Mouse (Mus musculus) myocyte (in vitro differentiated cells): ENCODE measurements around the gene Spag9. TPM values are rescaled to one million over a fixed set of nuclear protein-coding genes. Genes with fewer than 3 reads are reported as not detected.

Experiments used
- H3K27me3 ChIP-seq: one replicate; pipeline ENCODE4 v1.6.1; 2011; ENCODE audit not compliant: control insufficient read depth, insufficient read depth, insufficient read length
- H3K36me3 ChIP-seq: one replicate; pipeline ENCODE4 v1.6.1; 2011; ENCODE audit not compliant: control insufficient read depth, insufficient read depth
- H3K4me2 ChIP-seq: one replicate; pipeline ENCODE4 v1.6.1; 2011; ENCODE audit warnings: low read depth, control low read depth
- H3K4me3 ChIP-seq: one replicate; pipeline ENCODE4 v1.5.1; 2011; ENCODE audit warnings: mild to moderate bottlenecking, control low read depth, moderate library complexity
- H3K79me2 ChIP-seq: one replicate; pipeline ENCODE4 v1.6.1; 2011; ENCODE audit not compliant: control insufficient read depth, insufficient read depth
- H3ac ChIP-seq: one replicate; pipeline ENCODE4 v1.6.1; 2011; ENCODE audit not compliant: control insufficient read depth, insufficient read length
- CEBPB ChIP-seq: IDR thresholded peaks from 2 replicates; pipeline ENCODE4 v1.6.1; 2011; ENCODE audit warnings: mild to moderate bottlenecking, moderate library complexity; ENCODE audit not compliant: poor library complexity, insufficient read depth, severe bottlenecking
- E2F4 ChIP-seq: IDR thresholded peaks from one replicate; pipeline ENCODE4 v1.6.1; 2011; ENCODE audit warnings: mild to moderate bottlenecking, control low read depth, moderate library complexity; ENCODE audit not compliant: insufficient read depth
- MAX ChIP-seq: IDR thresholded peaks from one replicate; pipeline ENCODE4 v1.6.1; 2011; ENCODE audit warnings: low read depth, mild to moderate bottlenecking, control low read depth
- MYOD1 ChIP-seq, 3 experiments: IDR thresholded peaks; one replicate each; pipeline ENCODE4 v1.6.1; 2011; ENCODE audit warnings: control low read depth in 2 of 3, low read depth in 2 of 3, mild to moderate bottlenecking in 2 of 3, moderate library complexity in 1 of 3; ENCODE audit not compliant: insufficient read length in 2 of 3, control insufficient read depth in 1 of 3
- MYOG ChIP-seq, 3 experiments: IDR thresholded peaks; one replicate each; pipeline ENCODE4 v1.6.1; 2011; ENCODE audit warnings: control low read depth in 2 of 3, low read depth in 2 of 3, mild to moderate bottlenecking in 2 of 3; ENCODE audit not compliant: insufficient read length in 2 of 3, control insufficient read depth in 1 of 3, insufficient read depth in 1 of 3
- POLR2A ChIP-seq: IDR thresholded peaks from one replicate; pipeline ENCODE4 v1.6.1; 2011; ENCODE audit warnings: low read depth, mild to moderate bottlenecking, control low read depth, moderate library complexity; ENCODE audit not compliant: insufficient read length
- POLR2AphosphoS2 ChIP-seq: IDR thresholded peaks from one replicate; pipeline ENCODE4 v1.6.1; 2011; ENCODE audit warnings: low read depth, control low read depth; ENCODE audit not compliant: insufficient read length
- REST ChIP-seq: IDR thresholded peaks from one replicate; pipeline ENCODE4 v1.6.1; 2011; ENCODE audit warnings: mild to moderate bottlenecking, control low read depth, moderate library complexity; ENCODE audit not compliant: insufficient read depth, insufficient read length
- SRF ChIP-seq: IDR thresholded peaks from one replicate; pipeline ENCODE4 v1.6.1; 2011; ENCODE audit warnings: low read depth; ENCODE audit not compliant: control insufficient read depth, insufficient read length
- TCF12 ChIP-seq: IDR thresholded peaks from one replicate; pipeline ENCODE4 v1.6.1; 2011; ENCODE audit warnings: mild to moderate bottlenecking, control low read depth; ENCODE audit not compliant: poor library complexity, insufficient read depth, severe bottlenecking
- TCF3 ChIP-seq: IDR thresholded peaks from one replicate; pipeline ENCODE4 v1.6.1; 2011; ENCODE audit warnings: low read depth, control low read depth; ENCODE audit not compliant: insufficient read length
- USF1 ChIP-seq: IDR thresholded peaks from one replicate; pipeline ENCODE4 v1.6.1; 2011; ENCODE audit warnings: low read depth, mild to moderate bottlenecking, control low read depth, moderate library complexity
- polyA plus RNA-seq: library from polyadenylated mRNA; unstranded; fragments of >200 nt; fragmentation: generic; extraction: Trizol; gene quantifications from one replicate; pipeline ENCODE4 v1.2.1, GENCODE M21; 2012; ENCODE audit warnings: missing spikeins

Gene Spag9
- polyA plus RNA-seq, 1 experiment: 16.9 TPM

GRCm38 (mm10) chr11:94043998-94044985 lies 48.4 kb downstream of the Spag9 start:
- TF ChIP-seq CEBPB: no peak
- no peak for TF ChIP-seq MYOD1 (IDR thresholded peaks at IDR 0.05; ENCODE audit: control insufficient read depth in 1 of 3, insufficient read length in 2 of 3, low read depth in 2 of 3)
- no peak for TF ChIP-seq TCF12
- no peak for TF ChIP-seq E2F4
- TF ChIP-seq REST: no peak
- TF ChIP-seq MYOG (IDR thresholded peaks at IDR 0.05; ENCODE audit: control insufficient read depth in 1 of 3, insufficient read depth in 1 of 3, insufficient read length in 2 of 3, low read depth in 2 of 3): no peak
- no peak for TF ChIP-seq POLR2AphosphoS2
- TF ChIP-seq POLR2A: no peak
- TF ChIP-seq SRF: no peak
- no peak for TF ChIP-seq MAX
- TF ChIP-seq USF1: no peak
- H3K4me2 ChIP-seq: no peak overlapping the region
- H3K79me2 ChIP-seq: peaks cover 16% of the 10 kb centered on the region
- H3K36me3 ChIP-seq: peaks cover 3% of the 10 kb centered on the region
- no peaks in the 10 kb centered on the region for H3K27me3 ChIP-seq
- H3ac ChIP-seq: no peak overlapping the region
- no peak overlapping the region for H3K4me3 ChIP-seq

GRCm38 (mm10) chr11:94045016-94045415 lies 49.1 kb downstream of the Spag9 start:
- TF ChIP-seq CEBPB: no peak
- no peak for TF ChIP-seq SRF
- TF ChIP-seq TCF12: no peak
- TF ChIP-seq MYOD1 (IDR thresholded peaks at IDR 0.05; ENCODE audit: control insufficient read depth in 1 of 3, insufficient read length in 2 of 3, low read depth in 2 of 3): no peak
- Histone ChIP-seq H3K4me3 (no peak overlapping the region), H3K4me2 (no peak overlapping the region), H3K79me2 (peaks cover 15% of the 10 kb centered on the region), H3K36me3 (peaks cover 7% of the 10 kb centered on the region), H3K27me3 (no peaks in the 10 kb centered on the region), H3ac (no peak overlapping the region)

GRCm38 (mm10) chr11:94047288-94047687 lies 51.4 kb downstream of the Spag9 start:
- Histone ChIP-seq H3K4me2 (no peak overlapping the region), H3ac (no peak overlapping the region), H3K4me3 (no peak overlapping the region), H3K79me2 (peaks cover 13% of the 10 kb centered on the region), H3K36me3 (peaks cover 13% of the 10 kb centered on the region), H3K27me3 (no peaks in the 10 kb centered on the region)
- TF ChIP-seq POLR2A (no peak), TCF12 (no peak)

GRCm38 (mm10) chr11:94054176-94054575 lies 58.3 kb downstream of the Spag9 start:
- H3K4me3 ChIP-seq: no peak overlapping the region
- H3K36me3 ChIP-seq: peaks cover 10% of the 10 kb centered on the region
- H3ac ChIP-seq: no peak overlapping the region
- H3K4me2 ChIP-seq: no peak overlapping the region
- no peak for TF ChIP-seq SRF
- no peak for TF ChIP-seq USF1
- no peak for TF ChIP-seq MYOD1 (IDR thresholded peaks at IDR 0.05; ENCODE audit: control insufficient read depth in 1 of 3, insufficient read length in 2 of 3, low read depth in 2 of 3)
- no peak for TF ChIP-seq MAX
- no peak for TF ChIP-seq REST
- TF ChIP-seq E2F4: no peak
- no peak for TF ChIP-seq MYOG (IDR thresholded peaks at IDR 0.05; ENCODE audit: control insufficient read depth in 1 of 3, insufficient read depth in 1 of 3, insufficient read length in 2 of 3, low read depth in 2 of 3)
- no peak for TF ChIP-seq CEBPB
- no peak for TF ChIP-seq TCF3
- H3K79me2 ChIP-seq: peaks cover 5% of the 10 kb centered on the region
- no peaks in the 10 kb centered on the region for H3K27me3 ChIP-seq

GRCm38 (mm10) chr11:94054901-94055300 lies 59.0 kb downstream of the Spag9 start:
- Histone ChIP-seq H3K4me2 (no peak overlapping the region), H3K36me3 (peaks cover 7% of the 10 kb centered on the region), H3ac (no peak overlapping the region), H3K4me3 (no peak overlapping the region), H3K79me2 (peaks cover 5% of the 10 kb centered on the region), H3K27me3 (no peaks in the 10 kb centered on the region)
- no peak for TF ChIP-seq SRF
- TF ChIP-seq USF1: no peak
- TF ChIP-seq POLR2A: no peak
- no peak for TF ChIP-seq TCF3
- no peak for TF ChIP-seq E2F4
